Mouse (Mus musculus) embryonic facial prominence, embryonic 15.5 days (tissue): ENCODE data around the gene Col19a1. TPM values are rescaled to one million over a fixed set of nuclear protein-coding genes. Genes with fewer than 3 reads are reported as not detected.

Experiments
- ATAC-seq: fragments of 200-750 bp; cut with Nextera tagmentation; 2 replicates; pipeline ENCODE4 v1.8.0; 2017; ENCODE audit warnings: low read depth, moderate TSS enrichment; ENCODE audit not compliant: insufficient number of reproducible peaks, low FRiP score, low TSS enrichment
- H3K27ac ChIP-seq: fragments of 300-500 bp; sonication (generic); replicated peaks from 2 replicates; pipeline ENCODE4 v1.5.1; 2015; ENCODE audit warnings: mild to moderate bottlenecking, inconsistent platforms
- H3K27me3 ChIP-seq: fragments of 300-500 bp; sonication (generic); 2 replicates; pipeline ENCODE4 v1.6.1; 2015; ENCODE audit warnings: inconsistent platforms
- H3K36me3 ChIP-seq: fragments of 300-500 bp; sonication (generic); 2 replicates; pipeline ENCODE4 v1.6.1; 2015; ENCODE audit warnings: mild to moderate bottlenecking, inconsistent platforms
- H3K4me1 ChIP-seq: fragments of 300-500 bp; sonication (generic); 2 replicates; pipeline ENCODE4 v1.6.1; 2015; ENCODE audit warnings: inconsistent platforms
- H3K4me2 ChIP-seq: fragments of 300-500 bp; sonication (generic); replicated peaks from 2 replicates; pipeline ENCODE4 v1.6.1; 2015; ENCODE audit warnings: mild to moderate bottlenecking, inconsistent platforms
- H3K4me3 ChIP-seq: fragments of 300-500 bp; sonication (generic); replicated peaks from 2 replicates; pipeline ENCODE4 v1.5.1; 2015; ENCODE audit warnings: mild to moderate bottlenecking, inconsistent platforms
- H3K9ac ChIP-seq: fragments of 300-500 bp; sonication (generic); 2 replicates; pipeline ENCODE4 v1.6.1; 2015; ENCODE audit warnings: inconsistent platforms
- H3K9me3 ChIP-seq: fragments of 300-500 bp; sonication (generic); replicated peaks from 2 replicates; pipeline ENCODE4 v1.6.1; 2016; ENCODE audit warnings: inconsistent platforms
- WGBS: fragments of 180-500 bp; shearing (Covaris S2); methylation state at CpG from one replicate; pipeline ENCODE4 v1.1.7; 2015; 5-methylcytosine and 5-hydroxymethylcytosine counted together
- polyA plus RNA-seq: library from polyadenylated mRNA; unstranded; fragments of >200 nt; fragmentation: Nextera tagmentation; extraction: Ambion mirVana; gene quantifications from 2 replicates; pipeline ENCODE4 v1.2.1, GENCODE M21; 2015

Gene Col19a1
- polyA plus RNA-seq, 1 experiment from 2014 or later = 4.1 TPM

GRCm38 (mm10) chr1:24245700-24246375 lies 341.4 kb downstream of the Col19a1 start:
- no peak overlapping the region for H3K9ac ChIP-seq
- H3K36me3 ChIP-seq = no peaks in the 10 kb centered on the region
- H3K27ac ChIP-seq = no peak overlapping the region
- H3K4me3 ChIP-seq = no peak overlapping the region
- 50% methylated on average over 13 of the region's 13 CpGs for whole genome bisulfite sequencing
- no peak for ATAC-seq
- H3K27me3 ChIP-seq = no peaks in the 10 kb centered on the region
- no peaks in the 10 kb centered on the region for H3K9me3 ChIP-seq
- H3K4me1 ChIP-seq = no peaks in the 10 kb centered on the region
- H3K4me2 ChIP-seq = no peak overlapping the region

GRCm38 (mm10) chr1:24244931-24245330 lies 342.3 kb downstream of the Col19a1 start:
- Histone ChIP-seq H3K4me1 (no peaks in the 10 kb centered on the region), H3K4me2 (no peak overlapping the region), H3K9ac (no peak overlapping the region), H3K36me3 (no peaks in the 10 kb centered on the region), H3K27me3 (no peaks in the 10 kb centered on the region), H3K4me3 (no peak overlapping the region), H3K27ac (no peak overlapping the region), H3K9me3 (no peaks in the 10 kb centered on the region)
- 58% methylated on average over 10 of the region's 10 CpGs for WGBS
- ATAC-seq = no peak

GRCm38 (mm10) chr1:24240039-24240691 lies 347.1 kb downstream of the Col19a1 start:
- Histone ChIP-seq H3K4me1 (no peaks in the 10 kb centered on the region), H3K36me3 (no peaks in the 10 kb centered on the region), H3K4me2 (no peak overlapping the region), H3K9me3 (no peaks in the 10 kb centered on the region), H3K27me3 (no peaks in the 10 kb centered on the region), H3K4me3 (no peak overlapping the region), H3K9ac (no peak overlapping the region), H3K27ac (no peak overlapping the region)
- 48% methylated on average over 8 of the region's 8 CpGs for WGBS
- ATAC-seq = no peak

GRCm38 (mm10) chr1:24236330-24236729 lies 350.9 kb downstream of the Col19a1 start:
- 0 out of 2 replicates have a peak, but pooled peaks cover 3% of the 10 kb centered on the region for H3K4me1 ChIP-seq
- H3K27me3 ChIP-seq = no peaks in the 10 kb centered on the region
- WGBS = 70% methylated on average over 1 of the region's 1 CpGs
- H3K36me3 ChIP-seq = no peaks in the 10 kb centered on the region
- ATAC-seq = no peak
- H3K9me3 ChIP-seq = no peaks in the 10 kb centered on the region
- H3K4me3 ChIP-seq = no peak overlapping the region
- H3K9ac ChIP-seq = no peak overlapping the region
- no peak overlapping the region for H3K27ac ChIP-seq
- H3K4me2 ChIP-seq = no peak overlapping the region

GRCm38 (mm10) chr1:24231504-24232270 lies 355.6 kb downstream of the Col19a1 start:
- no peaks in the 10 kb centered on the region for H3K9me3 ChIP-seq
- no peak; the same call in 1 of the 2 replicates for ATAC-seq
- WGBS = 54% methylated on average over 3 of the region's 3 CpGs
- no peaks in the 10 kb centered on the region for H3K27me3 ChIP-seq
- no peak overlapping the region for H3K9ac ChIP-seq
- H3K27ac ChIP-seq = no peak overlapping the region
- H3K4me1 ChIP-seq = peaks cover 13% of the 10 kb centered on the region; the same call in 1 of the 2 replicates
- H3K36me3 ChIP-seq = no peaks in the 10 kb centered on the region
- no peak overlapping the region for H3K4me2 ChIP-seq
- no peak overlapping the region for H3K4me3 ChIP-seq

GRCm38 (mm10) chr1:24230428-24230827 lies 356.8 kb downstream of the Col19a1 start:
- peak; percentile 84 for ATAC-seq
- Histone ChIP-seq H3K9ac (no peak overlapping the region), H3K9me3 (no peaks in the 10 kb centered on the region), H3K4me1 (peaks cover 19% of the 10 kb centered on the region), H3K27ac (no peak overlapping the region), H3K36me3 (no peaks in the 10 kb centered on the region), H3K4me2 (no peak overlapping the region), H3K27me3 (no peaks in the 10 kb centered on the region), H3K4me3 (no peak overlapping the region)
- 19% methylated on average over 8 of the region's 8 CpGs for WGBS

GRCm38 (mm10) chr1:24229552-24229951 lies 357.7 kb downstream of the Col19a1 start:
- no peak for ATAC-seq
- no peak overlapping the region for H3K4me3 ChIP-seq
- WGBS = 53% methylated on average over 1 of the region's 1 CpGs
- H3K4me1 ChIP-seq = peaks cover 19% of the 10 kb centered on the region
- no peaks in the 10 kb centered on the region for H3K27me3 ChIP-seq
- H3K9me3 ChIP-seq = no peaks in the 10 kb centered on the region
- H3K36me3 ChIP-seq = no peaks in the 10 kb centered on the region
- no peak overlapping the region for H3K27ac ChIP-seq
- no peak overlapping the region for H3K9ac ChIP-seq
- no peak overlapping the region for H3K4me2 ChIP-seq

- no peak overlapping the region for H3K9ac ChIP-seq
- no peak for ATAC-seq
- WGBS = 69% methylated on average over 6 of the region's 6 CpGs
- H3K4me2 ChIP-seq = no peak overlapping the region
- peaks cover 19% of the 10 kb centered on the region for H3K4me1 ChIP-seq
- H3K27me3 ChIP-seq = no peaks in the 10 kb centered on the region
- peak overlapping the region; percentile 23; the same call in 1 of the 2 replicates for H3K27ac ChIP-seq
- H3K4me3 ChIP-seq = no peak overlapping the region
- H3K9me3 ChIP-seq = no peaks in the 10 kb centered on the region
- H3K36me3 ChIP-seq = no peaks in the 10 kb centered on the region
Measured at GRCm38 (mm10) chr1:24226941-24227711, 360.1 kb downstream of the Col19a1 start.

- peak; percentile 69 for ATAC-seq
- Histone ChIP-seq H3K4me2 (no peak overlapping the region), H3K4me1 (peaks cover 15% of the 10 kb centered on the region), H3K4me3 (no peak overlapping the region), H3K36me3 (no peaks in the 10 kb centered on the region), H3K9me3 (no peaks in the 10 kb centered on the region), H3K27ac (peak overlapping the region; percentile 25; the same call in 1 of the 2 replicates), H3K9ac (no peak overlapping the region), H3K27me3 (no peaks in the 10 kb centered on the region)
- 73% methylated on average over 4 of the region's 4 CpGs for WGBS
Measured at GRCm38 (mm10) chr1:24225825-24226526, 361.3 kb downstream of the Col19a1 start.

GRCm38 (mm10) chr1:24222981-24223612 lies 364.2 kb downstream of the Col19a1 start:
- H3K27ac ChIP-seq = no peak overlapping the region
- ATAC-seq = no peak
- no peak overlapping the region for H3K4me2 ChIP-seq
- no peaks in the 10 kb centered on the region for H3K36me3 ChIP-seq
- H3K27me3 ChIP-seq = no peaks in the 10 kb centered on the region
- peaks cover 10% of the 10 kb centered on the region for H3K4me1 ChIP-seq
- no peak overlapping the region for H3K9ac ChIP-seq
- no peak overlapping the region for H3K4me3 ChIP-seq
- WGBS = 88% methylated on average over 8 of the region's 8 CpGs
- no peaks in the 10 kb centered on the region for H3K9me3 ChIP-seq
